Mouse (Mus musculus) kidney, embryonic 16.5 days (tissue): ENCODE results near the gene Pcdh7. TPM values are rescaled to one million over a fixed set of nuclear protein-coding genes. Genes with fewer than 3 reads are reported as not detected.
"Not testable (repeated sequence)": the region's sequence is repeated elsewhere in the genome, so short reads cannot be mapped to it uniquely, and the experiment has no call there.

Source experiments
- ATAC-seq: fragments of 200-750 bp; cut with Nextera tagmentation; 2 replicates; pipeline ENCODE4 v1.8.0; 2017; ENCODE audit warnings: moderate TSS enrichment; ENCODE audit not compliant: low FRiP score, low TSS enrichment
- H3K27ac ChIP-seq: fragments of 300-500 bp; sonication (generic); 2 replicates; pipeline ENCODE4 v1.5.1; 2014; ENCODE audit warnings: low read length
- H3K27me3 ChIP-seq: fragments of 300-500 bp; sonication (generic); 2 replicates; pipeline ENCODE4 v1.6.1; 2014; ENCODE audit warnings: low read length, control low read depth, mixed read lengths; ENCODE audit not compliant: insufficient read depth
- H3K36me3 ChIP-seq: fragments of 300-500 bp; sonication (generic); 2 replicates; pipeline ENCODE4 v1.6.1; 2014; ENCODE audit warnings: low read length, control low read depth, mixed read lengths; ENCODE audit not compliant: insufficient read depth
- H3K4me1 ChIP-seq: fragments of 300-500 bp; sonication (generic); 2 replicates; pipeline ENCODE4 v1.6.1; 2014; ENCODE audit warnings: low read length, control low read depth, mixed read lengths; ENCODE audit not compliant: insufficient read depth
- H3K4me2 ChIP-seq: fragments of 300-500 bp; sonication (generic); replicated peaks from 2 replicates; pipeline ENCODE4 v1.6.1; 2014; ENCODE audit warnings: low read depth, low read length
- H3K4me3 ChIP-seq: fragments of 300-500 bp; sonication (generic); 2 replicates; pipeline ENCODE4 v1.5.1; 2014; ENCODE audit warnings: mild to moderate bottlenecking, low read length
- H3K9ac ChIP-seq: fragments of 300-500 bp; sonication (generic); replicated peaks from 2 replicates; pipeline ENCODE4 v1.6.1; 2014; ENCODE audit warnings: low read length
- H3K9me3 ChIP-seq: fragments of 300-500 bp; sonication (generic); 2 replicates; pipeline ENCODE4 v1.6.1; 2016; ENCODE audit warnings: low read length, control low read depth
- WGBS: fragments of 180-500 bp; shearing (Covaris S2); extraction: QIAGEN DNeasy Blood & Tissue Kit; methylation state at CpG from one replicate; pipeline ENCODE4 v1.1.7; 2014; 5-methylcytosine and 5-hydroxymethylcytosine counted together
- polyA plus RNA-seq: library from polyadenylated mRNA; unstranded; fragments of >200 nt; fragmentation: Nextera tagmentation; extraction: Ambion mirVana; gene quantifications from 2 replicates; pipeline ENCODE4 v1.2.1, GENCODE M21; 2015

Gene Pcdh7
- 4.1 and 5.8 TPM in 2 replicates for polyA plus RNA-seq

- H3K4me2 ChIP-seq: peak within 1 kb of the TSS; percentile 76
- no peaks in the 10 kb centered on the region for H3K36me3 ChIP-seq
- peak within 1 kb of the TSS; percentile 74 for H3K9ac ChIP-seq
- under 1% methylated on average over 69 of the region's 70 CpGs for WGBS
- H3K4me3 ChIP-seq: peak within 1 kb of the TSS; percentile 74
- peaks cover 15% of the 10 kb centered on the region for H3K4me1 ChIP-seq
- peaks cover 26% of the 10 kb centered on the region for H3K27me3 ChIP-seq
- H3K9me3 ChIP-seq: no peaks in the 10 kb centered on the region
- ATAC-seq: peak; percentile 23; the same call in 1 of the 2 replicates
- H3K27ac ChIP-seq: peak within 1 kb of the TSS; percentile 92
Measured at GRCm38 (mm10) chr5:57717906-57718875, at the start of gene Pcdh7. Gene Pcdh7 (plus strand): TSS chr5:57717967.

- not testable (repeated sequence) for H3K9ac ChIP-seq, H3K36me3 ChIP-seq, ATAC-seq, H3K27ac ChIP-seq, H3K4me2 ChIP-seq, H3K9me3 ChIP-seq, H3K4me1 ChIP-seq, H3K27me3 ChIP-seq, H3K4me3 ChIP-seq
- 78% methylated on average over 2 of the region's 2 CpGs for WGBS
Measured at GRCm38 (mm10) chr5:57676970-57677369, 40.8 kb upstream of the Pcdh7 start.

- Histone ChIP-seq H3K27ac (no peak overlapping the region), H3K9ac (no peak overlapping the region), H3K9me3 (no peaks in the 10 kb centered on the region), H3K4me3 (no peak overlapping the region), H3K36me3 (no peaks in the 10 kb centered on the region), H3K27me3 (no peaks in the 10 kb centered on the region), H3K4me1 (no peaks in the 10 kb centered on the region), H3K4me2 (no peak overlapping the region)
- no peak for ATAC-seq
- 82% methylated on average over 2 of the region's 2 CpGs for WGBS
Measured at GRCm38 (mm10) chr5:57708396-57708795, 9.4 kb upstream of the Pcdh7 start.

GRCm38 (mm10) chr5:57713980-57714379 lies 3.8 kb upstream of the Pcdh7 start:
- H3K9me3 ChIP-seq: no peaks in the 10 kb centered on the region
- peak overlapping the region; percentile 76 for H3K4me2 ChIP-seq
- 0 out of 2 replicates have a peak, but pooled peaks cover 1% of the 10 kb centered on the region for H3K27me3 ChIP-seq
- WGBS: 1% methylated on average over 10 of the region's 10 CpGs
- no peak overlapping the region; the same call in 1 of the 2 replicates for H3K9ac ChIP-seq
- peak overlapping the region; percentile 74 for H3K4me3 ChIP-seq
- no peak overlapping the region for H3K27ac ChIP-seq
- H3K4me1 ChIP-seq: peaks cover 2% of the 10 kb centered on the region; the same call in 1 of the 2 replicates
- no peaks in the 10 kb centered on the region for H3K36me3 ChIP-seq
- ATAC-seq: no peak

- Histone ChIP-seq H3K4me2 (peak overlapping the region; percentile 76), H3K4me1 (peaks cover 8% of the 10 kb centered on the region), H3K27ac (peak overlapping the region; percentile 66), H3K9me3 (no peaks in the 10 kb centered on the region), H3K36me3 (no peaks in the 10 kb centered on the region), H3K9ac (peak overlapping the region; percentile 74), H3K27me3 (peaks cover 5% of the 10 kb centered on the region; the same call in 1 of the 2 replicates), H3K4me3 (peak overlapping the region; percentile 74)
- ATAC-seq: peak; percentile 74
- WGBS: 0% methylated on average over 38 of the region's 45 CpGs
Measured at GRCm38 (mm10) chr5:57714621-57715523, 2.9 kb upstream of the Pcdh7 start.

- H3K9me3 ChIP-seq: no peaks in the 10 kb centered on the region
- no peaks in the 10 kb centered on the region for H3K36me3 ChIP-seq
- peak overlapping the region; percentile 74 for H3K4me3 ChIP-seq
- peak overlapping the region; percentile 74 for H3K9ac ChIP-seq
- peaks cover 13% of the 10 kb centered on the region for H3K27me3 ChIP-seq
- under 1% methylated on average over 53 of the region's 53 CpGs for WGBS
- H3K4me2 ChIP-seq: peak overlapping the region; percentile 76
- peak; percentile 68 for ATAC-seq
- peaks cover 15% of the 10 kb centered on the region for H3K4me1 ChIP-seq
- H3K27ac ChIP-seq: peak overlapping the region; percentile 78
Measured at GRCm38 (mm10) chr5:57715524-57716400, 2.0 kb upstream of the Pcdh7 start.

GRCm38 (mm10) chr5:57716421-57717237 lies 1.1 kb upstream of the Pcdh7 start:
- peak overlapping the region; percentile 74 for H3K9ac ChIP-seq
- H3K27ac ChIP-seq: peak overlapping the region; percentile 92
- no peaks in the 10 kb centered on the region for H3K36me3 ChIP-seq
- H3K4me1 ChIP-seq: peaks cover 15% of the 10 kb centered on the region
- WGBS: under 1% methylated on average over 29 of the region's 29 CpGs
- peak overlapping the region; percentile 76 for H3K4me2 ChIP-seq
- no peaks in the 10 kb centered on the region for H3K9me3 ChIP-seq
- peak overlapping the region; percentile 74 for H3K4me3 ChIP-seq
- H3K27me3 ChIP-seq: peaks cover 22% of the 10 kb centered on the region
- no peak; the same call in 1 of the 2 replicates for ATAC-seq

- H3K9ac ChIP-seq: peak overlapping the region; percentile 74
- no peaks in the 10 kb centered on the region for H3K9me3 ChIP-seq
- peaks cover 15% of the 10 kb centered on the region for H3K4me1 ChIP-seq
- H3K4me3 ChIP-seq: peak overlapping the region; percentile 74
- ATAC-seq: peak; percentile 28; the same call in 1 of the 2 replicates
- peak overlapping the region; percentile 76 for H3K4me2 ChIP-seq
- no peaks in the 10 kb centered on the region for H3K36me3 ChIP-seq
- under 1% methylated on average over 52 of the region's 53 CpGs for WGBS
- peaks cover 26% of the 10 kb centered on the region for H3K27me3 ChIP-seq
- peak overlapping the region; percentile 92 for H3K27ac ChIP-seq
Measured at GRCm38 (mm10) chr5:57717238-57717905, 395 bp upstream of the Pcdh7 start.
